Mouse (Mus musculus) forebrain, embryonic 12.5 days (tissue): ENCODE data around the gene Insl3. TPM values are rescaled to one million over a fixed set of nuclear protein-coding genes. Genes with fewer than 3 reads are reported as not detected.

Source experiments
- ATAC-seq: fragments of 200-750 bp; cut with Nextera tagmentation; 2 replicates; pipeline ENCODE4 v1.8.0; 2017; ENCODE audit warnings: moderate TSS enrichment; ENCODE audit not compliant: low FRiP score
- H3K27ac ChIP-seq: fragments of 300-500 bp; sonication (generic); 2 replicates; pipeline ENCODE4 v1.5.1; 2016; ENCODE audit warnings: mild to moderate bottlenecking
- H3K27me3 ChIP-seq: fragments of 300-500 bp; sonication (generic); 2 replicates; pipeline ENCODE4 v1.6.1; 2016; ENCODE audit warnings: mild to moderate bottlenecking
- H3K36me3 ChIP-seq: fragments of 300-500 bp; sonication (generic); replicated peaks from 2 replicates; pipeline ENCODE4 v1.6.1; 2016; ENCODE audit warnings: mild to moderate bottlenecking
- H3K4me1 ChIP-seq: fragments of 300-500 bp; sonication (generic); 2 replicates; pipeline ENCODE4 v1.6.1; 2016
- H3K4me2 ChIP-seq: fragments of 300-500 bp; sonication (generic); 2 replicates; pipeline ENCODE4 v1.6.1; 2016; ENCODE audit warnings: mild to moderate bottlenecking, moderate library complexity
- H3K4me3 ChIP-seq: fragments of 300-500 bp; sonication (generic); replicated peaks from 2 replicates; pipeline ENCODE4 v1.5.1; 2016; ENCODE audit warnings: mild to moderate bottlenecking
- H3K9ac ChIP-seq: fragments of 300-500 bp; sonication (generic); 2 replicates; pipeline ENCODE4 v1.6.1; 2016; ENCODE audit warnings: mild to moderate bottlenecking
- H3K9me3 ChIP-seq: fragments of 300-500 bp; sonication (generic); 2 replicates; pipeline ENCODE4 v1.6.1; 2016
- WGBS: fragments of 180-500 bp; shearing (Covaris S2); methylation state at CpG from one replicate; pipeline ENCODE4 v1.1.7; 2016; 5-methylcytosine and 5-hydroxymethylcytosine counted together
- polyA plus RNA-seq: library from polyadenylated mRNA; unstranded; fragments of >200 nt; fragmentation: Nextera tagmentation; extraction: Ambion mirVana; gene quantifications from 2 replicates; pipeline ENCODE4 v1.2.1, GENCODE M21; 2016

Gene Insl3
- polyA plus RNA-seq, 1 experiment from 2014 or later: not detected

DNA sequence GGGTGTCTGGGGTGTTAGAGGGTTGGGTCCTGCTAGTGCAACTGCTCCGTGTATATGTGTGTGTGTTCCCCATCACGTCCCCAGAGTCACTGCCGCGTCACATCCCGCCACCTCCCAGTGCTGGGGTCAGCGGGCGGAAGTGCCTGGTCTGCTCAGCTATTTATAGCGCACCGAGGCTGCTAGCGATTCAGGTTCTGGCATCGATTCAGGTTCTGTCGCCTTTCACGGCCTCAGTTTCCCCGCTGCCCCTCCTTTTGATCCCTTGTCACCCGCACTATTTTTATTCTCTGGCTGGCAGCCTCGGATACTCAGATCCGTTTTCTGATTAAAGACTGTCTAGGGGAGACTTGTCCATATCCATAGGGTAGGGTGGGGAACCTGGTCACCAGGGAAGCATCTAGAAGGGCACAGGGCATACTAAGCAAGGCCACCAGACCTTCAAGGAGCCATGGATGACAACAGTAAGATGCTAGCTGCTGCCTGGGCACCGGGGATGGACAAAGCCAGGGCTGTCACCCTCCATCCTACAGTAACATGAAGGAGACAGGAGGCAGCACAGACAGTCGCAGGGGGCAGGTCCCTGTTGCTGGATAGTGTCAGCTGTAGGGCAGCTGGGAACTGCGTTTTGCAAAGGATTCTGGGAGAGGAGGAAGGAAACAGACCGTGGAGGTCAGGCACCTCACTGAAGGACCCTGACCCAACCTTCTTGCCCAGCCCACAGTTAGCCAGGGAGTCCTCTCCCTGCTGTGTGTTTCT lies 20.6 kb upstream of the Insl3 start:
- Histone ChIP-seq H3K36me3 (0 out of 2 replicates have a peak, but pooled peaks cover 5% of the 10 kb centered on the region), H3K4me1 (peaks cover 56% of the 10 kb centered on the region), H3K9me3 (no peaks in the 10 kb centered on the region), H3K4me2 (peak overlapping the region; percentile 30), H3K27ac (no peak overlapping the region), H3K4me3 (no peak overlapping the region; the same call in 1 of the 2 replicates), H3K9ac (no peak overlapping the region; the same call in 1 of the 2 replicates), H3K27me3 (peaks cover 62% of the 10 kb centered on the region)
- no peak for ATAC-seq
- 7% methylated on average over 21 of the region's 21 CpGs for WGBS

DNA sequence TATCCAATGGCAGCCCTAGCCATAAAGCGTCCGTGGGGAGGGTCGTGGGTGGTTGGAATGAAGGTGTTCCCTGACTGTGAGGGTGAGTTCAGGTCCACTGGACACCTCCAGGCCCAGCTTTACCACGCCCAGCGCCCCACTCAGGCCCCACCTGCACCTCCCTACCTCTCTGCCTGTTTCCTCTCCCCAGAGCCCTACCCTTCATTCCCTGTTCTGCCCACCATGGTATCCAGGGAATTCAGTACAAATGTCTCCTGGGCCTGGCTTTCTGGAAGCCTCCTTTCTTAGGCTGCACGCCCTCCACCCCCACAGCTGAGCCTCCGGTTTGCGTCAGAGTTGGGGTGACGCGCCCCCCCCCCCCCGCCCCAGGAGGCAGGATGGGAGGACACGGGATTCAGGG lies 18.8 kb upstream of the Insl3 start:
- Histone ChIP-seq H3K27me3 (peaks cover 59% of the 10 kb centered on the region), H3K4me3 (peak overlapping the region; percentile 56), H3K4me2 (peak overlapping the region; percentile 95), H3K27ac (peak overlapping the region; percentile 70), H3K9me3 (no peaks in the 10 kb centered on the region), H3K36me3 (no peaks in the 10 kb centered on the region), H3K4me1 (peaks cover 51% of the 10 kb centered on the region), H3K9ac (peak overlapping the region; percentile 70)
- 7% methylated on average over 11 of the region's 12 CpGs for WGBS
- ATAC-seq: peak; percentile 13

DNA sequence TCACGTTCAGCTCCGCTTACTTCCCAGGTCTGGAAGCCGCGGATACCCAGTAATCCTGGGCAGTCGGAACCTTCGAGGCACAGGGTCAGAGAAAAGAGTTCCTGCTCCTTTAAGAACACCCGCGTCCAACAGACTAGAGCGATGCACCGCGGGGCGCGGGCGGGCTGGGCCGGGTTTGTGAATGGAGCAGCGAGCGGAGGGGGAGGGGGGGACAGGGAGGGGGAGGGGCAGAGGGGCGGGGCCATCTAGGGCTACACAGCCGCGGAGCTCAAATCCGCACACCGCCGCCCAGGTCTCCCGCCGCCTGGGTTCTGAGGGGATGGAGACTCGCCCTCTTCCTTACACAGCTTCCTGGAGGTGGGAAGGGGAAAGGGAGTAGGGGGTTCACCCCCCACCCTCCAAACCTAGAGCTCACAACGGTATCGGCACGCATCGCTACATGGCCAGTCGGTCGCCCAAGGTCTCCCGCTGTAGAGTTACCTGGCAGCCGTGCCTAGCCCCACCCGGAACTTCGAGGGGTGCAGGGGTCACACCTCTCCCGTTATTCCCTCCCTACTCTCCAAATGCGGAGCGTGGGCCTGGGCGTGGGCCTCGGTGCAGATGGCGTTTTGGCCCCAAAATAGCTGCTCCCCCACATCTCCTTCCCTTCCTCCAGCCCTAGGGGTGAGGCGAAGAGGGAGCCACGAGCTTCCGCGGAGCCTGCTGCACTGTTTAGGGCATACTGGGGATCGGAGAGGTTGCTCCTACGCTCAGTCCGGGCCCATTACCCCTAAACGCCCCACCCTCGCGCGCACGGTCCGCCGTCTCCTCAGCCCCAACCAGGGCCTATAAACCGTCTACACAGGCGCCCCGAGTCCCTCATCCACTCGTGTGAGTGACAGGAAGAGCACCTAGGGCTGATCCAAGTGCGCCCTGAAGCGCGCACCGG lies 18.1 kb upstream of the Insl3 start:
- ATAC-seq: peak; percentile 73
- peaks cover 64% of the 10 kb centered on the region for H3K27me3 ChIP-seq

DNA sequence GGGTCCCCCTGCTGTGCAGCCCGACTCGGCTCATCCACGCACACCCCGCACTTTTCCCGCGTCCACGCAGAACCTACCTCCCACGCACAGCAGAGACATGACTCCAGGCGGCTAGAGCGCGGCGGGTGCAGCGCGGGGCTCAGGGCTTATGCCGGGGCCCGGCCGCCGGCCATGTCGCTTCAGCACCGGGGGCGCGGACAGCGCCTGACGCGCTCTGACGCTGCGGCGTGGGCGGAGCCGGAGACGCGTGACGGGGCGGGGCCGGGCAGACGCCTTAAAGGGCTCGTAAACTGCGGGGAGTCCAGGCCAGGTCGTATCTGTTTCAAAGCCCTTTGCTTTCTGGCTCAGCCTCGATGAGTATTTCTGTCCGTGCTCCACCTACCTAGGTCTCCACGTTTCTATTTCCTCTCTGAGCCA lies 17.5 kb upstream of the Insl3 start, which contains the start of gene Unc13a:
Gene Unc13a, minus strand, starts transcription at position 209 of the 417 bp plus-strand sequence.
- Histone ChIP-seq H3K4me2 (peak within 1 kb of the TSS; percentile 95), H3K4me3 (peak within 1 kb of the TSS; percentile 56), H3K27ac (peak within 1 kb of the TSS; percentile 70), H3K36me3 (no peaks in the 10 kb centered on the region), H3K27me3 (peaks cover 64% of the 10 kb centered on the region), H3K4me1 (peaks cover 49% of the 10 kb centered on the region), H3K9ac (peak within 1 kb of the TSS; percentile 70), H3K9me3 (no peaks in the 10 kb centered on the region)
- peak; percentile 79 for ATAC-seq
- 0% methylated on average over 41 of the region's 42 CpGs for WGBS

More for the DNA sequence above, 18.1 kb upstream of the Insl3 start:
- Histone ChIP-seq H3K9ac (peak overlapping the region; percentile 70), H3K4me3 (peak overlapping the region; percentile 56), H3K36me3 (no peaks in the 10 kb centered on the region), H3K4me2 (peak overlapping the region; percentile 95), H3K4me1 (peaks cover 47% of the 10 kb centered on the region), H3K9me3 (no peaks in the 10 kb centered on the region), H3K27ac (peak overlapping the region; percentile 70)
- under 1% methylated on average over 55 of the region's 64 CpGs for WGBS

DNA sequence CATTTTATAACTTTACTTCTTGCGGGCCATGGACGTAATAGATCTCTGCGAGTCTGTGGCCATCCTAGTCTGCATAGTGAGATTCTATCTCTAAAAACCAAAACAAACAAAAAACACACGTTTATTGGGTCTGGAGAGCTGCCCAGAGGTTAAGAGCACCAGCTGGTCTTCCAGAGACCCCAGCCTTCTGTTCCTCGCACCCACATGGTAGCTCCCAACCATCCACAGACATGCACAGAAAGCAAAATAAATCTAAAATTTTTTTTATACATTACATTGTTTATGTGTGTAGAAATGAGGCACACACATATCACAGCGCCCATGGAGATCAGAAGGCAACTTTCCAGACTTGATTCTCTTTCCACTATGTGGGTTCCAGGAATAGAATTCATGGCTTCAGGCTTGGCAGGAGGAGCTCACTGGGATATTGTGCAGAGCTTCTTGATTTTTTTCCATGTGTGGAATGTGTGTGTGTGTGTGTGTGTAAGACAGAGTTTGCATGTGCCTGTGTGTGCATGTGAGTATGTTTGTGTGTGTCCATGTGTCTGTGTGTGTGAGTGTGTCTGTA lies 16.8 kb upstream of the Insl3 start:
- peaks cover 65% of the 10 kb centered on the region for H3K27me3 ChIP-seq
- H3K36me3 ChIP-seq: no peaks in the 10 kb centered on the region
- 66% methylated on average over 6 of the region's 6 CpGs for WGBS
- H3K4me2 ChIP-seq: peak overlapping the region; percentile 95
- ATAC-seq: no peak
- H3K9ac ChIP-seq: peak overlapping the region; percentile 70; the same call in 1 of the 2 replicates
- peaks cover 45% of the 10 kb centered on the region for H3K4me1 ChIP-seq
- H3K4me3 ChIP-seq: peak overlapping the region; percentile 56
- H3K27ac ChIP-seq: no peak overlapping the region
- no peaks in the 10 kb centered on the region for H3K9me3 ChIP-seq

DNA sequence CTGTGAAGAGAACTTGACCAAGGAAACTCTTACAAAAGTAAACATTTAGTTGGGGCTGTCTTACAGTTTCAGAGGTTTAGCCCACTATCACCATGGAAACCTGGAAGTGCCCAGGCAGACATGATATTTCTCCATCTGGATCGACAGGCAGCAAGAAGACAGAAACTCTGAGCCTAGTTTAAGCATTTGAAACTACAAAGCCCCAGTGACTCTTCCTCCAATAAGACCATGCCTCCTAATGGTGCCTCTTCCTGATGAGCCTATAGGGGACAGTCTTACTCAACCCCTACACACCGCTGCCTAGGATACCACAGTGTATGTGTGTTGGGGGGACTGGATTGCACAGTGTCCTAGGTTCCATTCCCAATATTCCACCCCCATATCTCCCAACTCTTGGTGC lies 14.9 kb upstream of the Insl3 start:
- Histone ChIP-seq H3K27me3 (peaks cover 67% of the 10 kb centered on the region), H3K27ac (no peak overlapping the region), H3K36me3 (no peaks in the 10 kb centered on the region), H3K4me2 (no peak overlapping the region), H3K4me3 (no peak overlapping the region), H3K9me3 (no peaks in the 10 kb centered on the region), H3K4me1 (peaks cover 29% of the 10 kb centered on the region), H3K9ac (no peak overlapping the region)
- 73% methylated on average over 2 of the region's 2 CpGs for WGBS
- ATAC-seq: no peak

DNA sequence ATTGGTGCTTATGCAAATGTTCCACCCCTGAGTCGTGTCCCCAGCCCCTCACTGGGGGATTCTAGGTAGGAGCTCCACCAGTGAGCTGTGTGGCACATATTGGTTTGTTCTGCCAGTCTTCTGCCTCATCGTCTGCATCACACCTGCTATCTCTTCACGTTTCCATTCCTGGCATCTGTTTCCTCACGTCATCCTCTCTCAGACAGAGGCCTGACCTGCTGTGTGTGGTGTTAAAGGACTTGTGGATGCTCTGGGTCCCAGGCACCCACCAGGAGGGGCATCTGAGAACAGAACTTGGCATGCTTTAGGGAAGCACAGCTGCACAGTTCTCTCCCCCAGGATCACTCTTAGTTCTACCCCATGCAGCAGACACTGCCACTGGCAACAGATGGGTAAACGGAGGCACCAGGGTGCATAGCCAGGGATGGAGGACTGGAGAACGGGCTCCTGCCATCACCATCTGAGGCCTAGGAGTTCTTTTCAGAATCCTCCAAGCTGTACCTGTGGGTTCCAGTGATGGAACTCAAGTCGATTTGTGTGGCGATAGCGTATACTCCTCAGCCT lies 13.5 kb upstream of the Insl3 start:
- ATAC-seq: no peak
- Histone ChIP-seq H3K4me2 (peak overlapping the region; percentile 95), H3K27me3 (peaks cover 68% of the 10 kb centered on the region), H3K4me1 (peaks cover 28% of the 10 kb centered on the region), H3K27ac (no peak overlapping the region), H3K4me3 (peak overlapping the region; percentile 71), H3K36me3 (no peaks in the 10 kb centered on the region), H3K9ac (0 out of 2 replicates have a peak overlapping the region, but pooled peaks have one; percentile 85), H3K9me3 (no peaks in the 10 kb centered on the region)
- 26% methylated on average over 9 of the region's 9 CpGs for WGBS

DNA sequence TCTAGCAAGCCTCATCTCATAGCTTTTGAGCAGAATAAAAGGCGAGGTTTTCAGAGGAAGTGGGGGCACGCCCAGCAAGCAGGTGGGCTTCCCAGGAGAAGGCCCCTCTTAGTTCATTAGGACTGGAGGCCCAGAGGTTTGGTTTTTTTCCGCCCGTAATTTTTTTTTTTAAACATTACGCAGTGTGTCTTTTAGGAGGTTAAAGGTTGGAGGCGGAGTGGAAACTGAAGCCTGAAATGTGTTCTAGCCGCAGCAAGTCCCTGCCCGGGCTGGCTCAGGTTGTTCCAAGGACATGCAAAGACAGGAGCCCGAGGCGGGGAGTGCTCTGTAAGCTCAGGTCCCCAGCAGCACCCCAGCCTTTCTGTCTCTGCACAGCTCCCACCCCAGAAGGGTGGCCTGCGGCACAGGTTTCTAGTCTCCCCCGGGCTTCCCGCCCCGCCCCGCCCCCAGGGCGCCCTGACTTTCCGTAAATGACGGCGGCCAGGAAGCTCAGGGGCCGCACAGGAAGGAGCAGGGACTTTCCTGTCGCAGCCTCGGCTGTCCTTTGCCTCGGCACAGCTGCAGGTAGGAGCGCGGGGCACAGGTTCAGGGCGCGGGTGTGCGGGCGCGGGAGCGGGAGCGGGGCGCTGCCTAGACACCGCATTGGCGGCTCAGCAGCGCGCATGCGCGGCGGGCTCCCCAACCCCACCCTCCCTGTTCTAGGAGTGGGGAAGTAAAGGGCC lies 12.8 kb upstream of the Insl3 start, which contains the start of gene Jak3:
Gene Jak3, plus strand, starts transcription at position 277 of the 722 bp plus-strand sequence.
- H3K9ac ChIP-seq: peak within 1 kb of the TSS; percentile 85
- WGBS: 2% methylated on average over 40 of the region's 40 CpGs
- peak; percentile 68 for ATAC-seq
- H3K4me2 ChIP-seq: peak within 1 kb of the TSS; percentile 95
- H3K36me3 ChIP-seq: no peaks in the 10 kb centered on the region
- no peak within 1 kb of the TSS for H3K27ac ChIP-seq
- H3K4me1 ChIP-seq: peaks cover 24% of the 10 kb centered on the region
- no peaks in the 10 kb centered on the region for H3K9me3 ChIP-seq
- peaks cover 75% of the 10 kb centered on the region for H3K27me3 ChIP-seq
- peak within 1 kb of the TSS; percentile 71 for H3K4me3 ChIP-seq

DNA sequence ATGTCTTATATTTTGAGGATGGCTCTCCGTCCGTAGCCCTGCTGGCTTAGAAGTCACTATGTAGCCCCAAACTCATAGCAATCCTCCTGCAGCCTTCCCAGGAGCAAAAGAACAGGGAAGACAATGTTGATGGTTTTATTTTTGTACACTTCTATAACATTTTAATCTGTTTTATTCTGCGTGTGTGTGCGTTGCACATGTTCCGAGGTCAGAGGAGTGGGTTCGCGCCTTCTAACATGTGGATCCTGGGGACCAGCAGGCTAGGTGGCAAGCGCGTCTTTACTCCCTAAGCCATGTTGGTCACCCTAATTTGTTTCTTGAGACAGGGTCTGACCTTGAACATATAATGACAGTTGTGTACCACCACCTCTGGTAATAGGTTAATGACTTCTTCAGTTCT lies 12.2 kb upstream of the Insl3 start:
- WGBS: 55% methylated on average over 9 of the region's 9 CpGs
- peak overlapping the region; percentile 85 for H3K9ac ChIP-seq

DNA sequence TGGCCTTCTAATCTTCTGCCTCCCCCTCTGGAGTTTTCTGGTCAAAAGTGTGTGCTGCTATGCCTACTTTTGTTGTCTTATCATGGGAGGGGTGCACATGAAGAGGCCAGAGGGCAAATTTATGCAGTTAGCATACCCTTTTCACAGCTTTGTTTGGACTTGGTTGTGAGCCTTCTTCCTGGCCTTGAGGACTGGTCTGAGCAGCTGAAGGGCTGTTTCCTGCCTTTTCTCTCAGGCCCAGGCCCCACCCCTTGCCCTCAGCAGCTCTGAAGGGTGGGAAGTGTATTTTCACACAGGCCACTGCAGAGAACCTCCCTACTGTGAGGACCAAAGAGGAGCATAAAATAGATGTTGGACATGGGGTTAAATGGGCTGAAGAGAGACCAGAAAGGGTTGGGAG lies 11.5 kb upstream of the Insl3 start:
- Histone ChIP-seq H3K9ac (no peak overlapping the region), H3K4me1 (peaks cover 21% of the 10 kb centered on the region), H3K27me3 (peaks cover 85% of the 10 kb centered on the region), H3K36me3 (no peaks in the 10 kb centered on the region), H3K4me2 (no peak overlapping the region), H3K9me3 (no peaks in the 10 kb centered on the region), H3K4me3 (no peak overlapping the region), H3K27ac (no peak overlapping the region)
- ATAC-seq: no peak

More for the DNA sequence above, 12.2 kb upstream of the Insl3 start:
- peaks cover 81% of the 10 kb centered on the region for H3K27me3 ChIP-seq
- H3K4me3 ChIP-seq: peak overlapping the region; percentile 71
- H3K4me1 ChIP-seq: peaks cover 24% of the 10 kb centered on the region
- H3K9me3 ChIP-seq: no peaks in the 10 kb centered on the region
- no peak overlapping the region for H3K27ac ChIP-seq
- no peaks in the 10 kb centered on the region for H3K36me3 ChIP-seq
- ATAC-seq: no peak
- peak overlapping the region; percentile 95 for H3K4me2 ChIP-seq

DNA sequence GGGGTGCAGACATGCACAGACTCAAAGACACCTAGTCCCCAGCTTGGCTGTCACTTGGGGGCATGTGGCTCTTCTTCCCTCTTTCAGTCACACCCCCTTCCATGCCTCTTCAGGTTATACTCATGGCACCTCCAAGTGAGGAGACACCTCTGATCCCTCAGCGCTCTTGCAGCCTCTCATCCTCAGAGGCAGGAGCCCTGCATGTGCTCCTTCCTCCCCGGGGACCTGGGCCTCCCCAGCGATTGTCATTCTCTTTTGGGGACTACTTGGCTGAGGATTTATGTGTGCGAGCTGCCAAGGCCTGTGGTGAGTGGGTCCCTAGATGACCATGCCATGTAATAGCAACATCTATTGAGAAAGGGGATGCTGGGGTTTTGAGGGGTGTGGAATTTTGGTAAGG lies 10.8 kb upstream of the Insl3 start:
- Histone ChIP-seq H3K9ac (no peak overlapping the region), H3K36me3 (no peaks in the 10 kb centered on the region), H3K4me2 (no peak overlapping the region), H3K4me1 (peaks cover 21% of the 10 kb centered on the region), H3K4me3 (no peak overlapping the region), H3K9me3 (no peaks in the 10 kb centered on the region), H3K27ac (no peak overlapping the region), H3K27me3 (peaks cover 85% of the 10 kb centered on the region)
- ATAC-seq: no peak
- WGBS: 59% methylated on average over 4 of the region's 4 CpGs
